Mouse (Mus musculus): Measurements from ENCODE around the gene Pex6.

GRCm38 (mm10) chr17:46735287-46735686 lies 24.0 kb downstream of the Pex6 start:
- TF ChIP-seq E2F4 (IDR thresholded peaks at IDR 0.05; ENCODE audit: insufficient read depth) = no peak
- TF ChIP-seq POLR2AphosphoS2 (IDR thresholded peaks at IDR 0.05; ENCODE audit: insufficient read length, low read depth) = no peak

Data from myocyte (in vitro differentiated cells).